Comparison of ENCODE assay signal across 27 mouse cellular contexts in the genomic region with DNA sequence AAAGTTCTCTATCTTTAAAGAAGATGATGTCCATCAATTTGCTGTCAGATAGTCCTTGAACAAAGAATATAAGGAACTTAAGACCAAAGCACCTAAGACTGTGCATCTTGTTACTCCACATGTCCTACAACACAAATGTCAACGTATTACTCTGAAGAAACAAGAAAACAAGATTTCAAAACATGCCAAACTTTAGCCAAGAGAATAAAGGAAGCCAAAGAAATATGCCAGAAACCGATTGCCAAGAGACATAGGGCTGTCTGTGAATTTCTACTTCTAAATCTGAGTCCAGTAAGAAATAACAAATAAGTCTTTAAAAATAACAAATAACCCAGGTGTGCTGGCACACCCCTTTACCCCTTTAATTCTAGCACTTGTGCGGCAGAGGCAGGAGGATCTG. TPM values are rescaled to one million over a fixed set of nuclear protein-coding genes. Genes with fewer than 3 reads are reported as not detected.
DNase-seq lines count a peak whose midpoint lies in the region; ATAC-seq and TF ChIP-seq lines count a peak whose summit lies in the region.
"Had no signal": no experiment of that assay in that cellular context is flagged by ENCODE, and none has a peak within 500 bp of the region (broad histone marks: within the 10 kb centered on the region; RNA-seq: fewer than 3 reads in every experiment).

No protein-coding gene starts in this region.

- no peaks in the 10 kb centered on the region for H3K36me3 ChIP-seq in intestine, embryonic 16.5 days (ENCODE audit: control insufficient read depth, insufficient read depth, low read length)
- H3K36me3 ChIP-seq in intestine, embryonic 15.5 days: no peaks in the 10 kb centered on the region
- H3K36me3 ChIP-seq in liver, adult 2 months (ENCODE audit: control insufficient read depth, insufficient read depth, low read length): no peaks in the 10 kb centered on the region
- H3K36me3 ChIP-seq in liver, embryonic 12.5 days: no peaks in the 10 kb centered on the region
- no peaks in the 10 kb centered on the region for H3K36me3 ChIP-seq in intestine, postnatal 0 days (ENCODE audit: control insufficient read depth, insufficient read depth)
- no peaks in the 10 kb centered on the region for H3K36me3 ChIP-seq in hindbrain, postnatal 0 days (ENCODE audit: insufficient read depth, low read length)
- H3K36me3 ChIP-seq: embryonic facial prominence, embryonic 13.5 days; embryonic facial prominence, embryonic 15.5 days had no signal

- peaks cover 5% of the 10 kb centered on the region for H3K4me1 ChIP-seq in intestine, embryonic 16.5 days (ENCODE audit: control insufficient read depth, insufficient read depth, low read length)
- 0 out of 2 replicates have a peak, but pooled peaks cover 4% of the 10 kb centered on the region for H3K4me1 ChIP-seq in intestine, embryonic 15.5 days (replicated peaks)
- peaks cover 37% of the 10 kb centered on the region for H3K4me1 ChIP-seq in liver, adult 2 months (ENCODE audit: control insufficient read depth, insufficient read depth, low read length)
- H3K4me1 ChIP-seq in liver, embryonic 12.5 days: peaks cover 40% of the 10 kb centered on the region
- H3K4me1 ChIP-seq in intestine, postnatal 0 days (replicated peaks; ENCODE audit: control insufficient read depth, insufficient read depth, low read length): peaks cover 8% of the 10 kb centered on the region; the same call in 1 of the 2 replicates
- no peaks in the 10 kb centered on the region for H3K4me1 ChIP-seq in hindbrain, postnatal 0 days (ENCODE audit: insufficient read depth, low read length)
- H3K4me1 ChIP-seq: embryonic facial prominence, embryonic 13.5 days; embryonic facial prominence, embryonic 15.5 days; forebrain, embryonic 10.5 days; forebrain, embryonic 12.5 days had no signal

- 95% methylated on average over 3 of the region's 3 CpGs for WGBS in intestine, embryonic 16.5 days
- 92% methylated on average over 3 of the region's 3 CpGs for WGBS in intestine, embryonic 15.5 days
- 35% methylated on average over 3 of the region's 3 CpGs for WGBS in liver, adult 2 months
- 76% methylated on average over 3 of the region's 3 CpGs for WGBS in liver, embryonic 12.5 days (ENCODE audit: insufficient replicate concordance)
- WGBS in intestine, postnatal 0 days: 82% methylated on average over 3 of the region's 3 CpGs
- 88% methylated on average over 3 of the region's 3 CpGs for WGBS in hindbrain, postnatal 0 days

- H3K9me3 ChIP-seq in intestine, embryonic 16.5 days (ENCODE audit: control insufficient read depth, low read length): no peaks in the 10 kb centered on the region
- no peaks in the 10 kb centered on the region for H3K9me3 ChIP-seq in intestine, embryonic 15.5 days
- no peaks in the 10 kb centered on the region for H3K9me3 ChIP-seq in liver, embryonic 12.5 days (replicated peaks)
- no peaks in the 10 kb centered on the region for H3K9me3 ChIP-seq in intestine, postnatal 0 days (ENCODE audit: control insufficient read depth)
- H3K9me3 ChIP-seq in hindbrain, postnatal 0 days (ENCODE audit: low read length): no peaks in the 10 kb centered on the region
- H3K9me3 ChIP-seq: embryonic facial prominence, embryonic 13.5 days; embryonic facial prominence, embryonic 15.5 days; forebrain, embryonic 10.5 days; forebrain, embryonic 12.5 days; G1E had no signal

- TF ChIP-seq CTCF in liver, adult 2 months (IDR thresholded peaks at IDR 0.05; ENCODE audit: low read depth, low read length): no peak
- TF ChIP-seq CTCF in intestine, postnatal 0 days (IDR thresholded peaks at IDR 0.05; ENCODE audit: low read depth): no peak
- TF ChIP-seq CTCF in hindbrain, postnatal 0 days (IDR thresholded peaks at IDR 0.05; ENCODE audit: low read depth): no peak

- H3K27ac ChIP-seq in intestine, embryonic 16.5 days (ENCODE audit: low read length): peak overlapping the region; percentile 85; the same call in 1 of the 2 replicates
- H3K27ac ChIP-seq in intestine, embryonic 15.5 days: no peak overlapping the region
- H3K27ac ChIP-seq in liver, adult 2 months (replicated peaks; ENCODE audit: insufficient read depth, low read depth, low read length): peak overlapping the region; percentile 88
- no peak overlapping the region for H3K27ac ChIP-seq in liver, embryonic 12.5 days
- peak overlapping the region; percentile 76 for H3K27ac ChIP-seq in intestine, postnatal 0 days (ENCODE audit: low read depth, low read length)
- no peak overlapping the region for H3K27ac ChIP-seq in hindbrain, postnatal 0 days
- H3K27ac ChIP-seq: embryonic facial prominence, embryonic 13.5 days; embryonic facial prominence, embryonic 15.5 days; forebrain, embryonic 10.5 days; forebrain, embryonic 12.5 days had no signal

- peaks cover 31% of the 10 kb centered on the region for H3K79me2 ChIP-seq in liver, adult 2 months (ENCODE audit: control insufficient read depth, insufficient read depth, low read length)

- TF ChIP-seq POLR2A in liver, adult 2 months (IDR thresholded peaks at IDR 0.05; ENCODE audit: extremely low read depth, insufficient read depth, low read length): no peak

- no peak for ATAC-seq in intestine, embryonic 16.5 days
- no peak for ATAC-seq in intestine, embryonic 15.5 days
- ATAC-seq in liver, embryonic 12.5 days: no peak
- ATAC-seq in intestine, postnatal 0 days: no peak
- no peak for ATAC-seq in hindbrain, postnatal 0 days
- no peak for ATAC-seq in inflammation-experienced regulatory T-cells, adult 6 months
- ATAC-seq: activated CD4-positive, CD25-positive, alpha-beta regulatory T cell, adult 4 months; CD4-positive, CD25-positive, alpha-beta regulatory T cell, adult 4 months; forebrain, embryonic 14.5 days; forebrain, embryonic 16.5 days; Patski had no signal

- no peak overlapping the region for H3K4me3 ChIP-seq in intestine, embryonic 16.5 days (ENCODE audit: low read length)
- H3K4me3 ChIP-seq in intestine, embryonic 15.5 days (replicated peaks): no peak overlapping the region
- H3K4me3 ChIP-seq in liver, adult 2 months (ENCODE audit: insufficient read depth, low read depth, low read length): no peak overlapping the region
- no peak overlapping the region for H3K4me3 ChIP-seq in liver, embryonic 12.5 days
- no peak overlapping the region for H3K4me3 ChIP-seq in intestine, postnatal 0 days (ENCODE audit: low read depth, low read length)
- H3K4me3 ChIP-seq in hindbrain, postnatal 0 days (ENCODE audit: low read length): no peak overlapping the region
- H3K4me3 ChIP-seq: embryonic facial prominence, embryonic 13.5 days; embryonic facial prominence, embryonic 15.5 days; erythroblast, embryonic 14.5 days; forebrain, embryonic 10.5 days; forebrain, embryonic 12.5 days had no signal

- H3K9ac ChIP-seq in intestine, embryonic 16.5 days (ENCODE audit: low read depth, low read length): no peak overlapping the region
- H3K9ac ChIP-seq in intestine, embryonic 15.5 days: no peak overlapping the region
- no peak overlapping the region for H3K9ac ChIP-seq in liver, adult 2 months (ENCODE audit: low read depth, low read length)
- no peak overlapping the region for H3K9ac ChIP-seq in liver, embryonic 12.5 days
- no peak overlapping the region for H3K9ac ChIP-seq in intestine, postnatal 0 days (ENCODE audit: low read depth, low read length)
- H3K9ac ChIP-seq in hindbrain, postnatal 0 days (replicated peaks; ENCODE audit: low read length): no peak overlapping the region
- H3K9ac ChIP-seq: embryonic facial prominence, embryonic 13.5 days; embryonic facial prominence, embryonic 15.5 days; forebrain, embryonic 12.5 days had no signal

- H3K4me2 ChIP-seq in intestine, embryonic 16.5 days (ENCODE audit: low read depth, low read length): no peak overlapping the region
- no peak overlapping the region for H3K4me2 ChIP-seq in intestine, embryonic 15.5 days (replicated peaks)
- no peak overlapping the region for H3K4me2 ChIP-seq in liver, embryonic 12.5 days
- H3K4me2 ChIP-seq in intestine, postnatal 0 days (replicated peaks; ENCODE audit: low read depth): peak overlapping the region; percentile 38
- H3K4me2 ChIP-seq in hindbrain, postnatal 0 days (ENCODE audit: low read depth, low read length): no peak overlapping the region
- H3K4me2 ChIP-seq: embryonic facial prominence, embryonic 13.5 days; embryonic facial prominence, embryonic 15.5 days; forebrain, embryonic 12.5 days had no signal

- H3K27me3 ChIP-seq in intestine, embryonic 16.5 days (replicated peaks; ENCODE audit: control insufficient read depth, insufficient read depth, low read length): no peaks in the 10 kb centered on the region
- H3K27me3 ChIP-seq in intestine, embryonic 15.5 days (replicated peaks): no peaks in the 10 kb centered on the region
- no peaks in the 10 kb centered on the region for H3K27me3 ChIP-seq in liver, adult 2 months (ENCODE audit: control insufficient read depth, insufficient read depth, low read length)
- H3K27me3 ChIP-seq in liver, embryonic 12.5 days (replicated peaks): no peaks in the 10 kb centered on the region
- no peaks in the 10 kb centered on the region for H3K27me3 ChIP-seq in intestine, postnatal 0 days (replicated peaks; ENCODE audit: control insufficient read depth, insufficient read depth, low read length)
- no peaks in the 10 kb centered on the region for H3K27me3 ChIP-seq in hindbrain, postnatal 0 days (ENCODE audit: insufficient read depth, low read length)
- H3K27me3 ChIP-seq: CH12.LX; embryonic facial prominence, embryonic 13.5 days; embryonic facial prominence, embryonic 15.5 days; forebrain, embryonic 12.5 days; Patski had no signal

- peak; percentile 61 for DNase-seq in liver, adult 2 months (ENCODE audit: extremely low read depth, low read depth, low spot score)
- DNase-seq in adipocyte (ENCODE audit: low spot score): peak; percentile 87
- no peak for DNase-seq in hindbrain, postnatal 0 days (ENCODE audit: low spot score)
- DNase-seq: B cell, adult 2 months; cerebellum, adult 11-12 months; cerebellum, adult 2 months; cerebellum, adult 9-10 months; cerebellum, postnatal 10 days; cerebellum, postnatal 25 days; embryo, embryonic 11 days had no signal

RNA-seq across cellular contexts. Expression of a gene that starts 11.0 kb away (rescaled TPM):
- polyA plus RNA-seq in intestine, embryonic 16.5 days (2015; fragmentation: Nextera tagmentation; extraction: Ambion mirVana): 33.0 and 37.8 TPM in 2 replicates
- polyA plus RNA-seq in intestine, embryonic 15.5 days (2015; fragmentation: Nextera tagmentation; extraction: Ambion mirVana): 43.2 and 46.3 TPM in 2 replicates
- 41.2 and 46.3 TPM in 2 replicates for total RNA-seq in liver, adult 2 months (2014; rRNA removed)
- 3.3 and 3.6 TPM in 2 replicates for polyA plus RNA-seq in liver, adult 2 months (2012; rRNA removed)
- polyA plus RNA-seq in liver, embryonic 12.5 days (2016; fragmentation: Nextera tagmentation; extraction: Ambion mirVana): 25.4 and 25.7 TPM in 2 replicates
- polyA plus RNA-seq in intestine, postnatal 0 days (2015; fragmentation: Nextera tagmentation; extraction: Ambion mirVana): 34.6 and 35.3 TPM in 2 replicates
- total RNA-seq in hindbrain, postnatal 0 days (2014; rRNA removed): 15.9 and 28.8 TPM in 2 replicates
- polyA plus RNA-seq in hindbrain, postnatal 0 days (2015; fragmentation: Nextera tagmentation; extraction: Ambion mirVana): 25.3 and 28.1 TPM in 2 replicates
- polyA plus RNA-seq in inflammation-experienced regulatory T-cells, adult 6 months (2017; shearing (Covaris generic)): 10 to 100 TPM; 53.3 to 83.4 (median 56.1) TPM

Comparison
In these comparisons a context has a peak if more than half of its experiments do, and no peak if none do; other contexts are left out.
1. H3K27ac ChIP-seq: peak in intestine, embryonic 16.5 days (single experiment), liver, adult 2 months (single experiment) and intestine, postnatal 0 days (single experiment); none in intestine, embryonic 15.5 days (single experiment), liver, embryonic 12.5 days (single experiment) and hindbrain, postnatal 0 days (single experiment).